Mouse (Mus musculus) mesoderm, embryonic 11.5 days (tissue): ENCODE data around the gene Nbas.

Experiments used
- DNase-seq: peaks from one replicate; pipeline ENCODE4 v3.0.0-alpha.2; 2012; ENCODE audit warnings: low read depth, low spot score

Gene Nbas

GRCm38 (mm10) chr12:13268826-13269449 lies at the start of gene Nbas:
Gene Nbas (plus strand): TSS chr12:13269133.
- DNase-seq: peak; percentile 84

- no peak for DNase-seq
These were observed 26.5 kb upstream of the Nbas start for GRCm38 (mm10) chr12:13242453-13242852.

DNA sequence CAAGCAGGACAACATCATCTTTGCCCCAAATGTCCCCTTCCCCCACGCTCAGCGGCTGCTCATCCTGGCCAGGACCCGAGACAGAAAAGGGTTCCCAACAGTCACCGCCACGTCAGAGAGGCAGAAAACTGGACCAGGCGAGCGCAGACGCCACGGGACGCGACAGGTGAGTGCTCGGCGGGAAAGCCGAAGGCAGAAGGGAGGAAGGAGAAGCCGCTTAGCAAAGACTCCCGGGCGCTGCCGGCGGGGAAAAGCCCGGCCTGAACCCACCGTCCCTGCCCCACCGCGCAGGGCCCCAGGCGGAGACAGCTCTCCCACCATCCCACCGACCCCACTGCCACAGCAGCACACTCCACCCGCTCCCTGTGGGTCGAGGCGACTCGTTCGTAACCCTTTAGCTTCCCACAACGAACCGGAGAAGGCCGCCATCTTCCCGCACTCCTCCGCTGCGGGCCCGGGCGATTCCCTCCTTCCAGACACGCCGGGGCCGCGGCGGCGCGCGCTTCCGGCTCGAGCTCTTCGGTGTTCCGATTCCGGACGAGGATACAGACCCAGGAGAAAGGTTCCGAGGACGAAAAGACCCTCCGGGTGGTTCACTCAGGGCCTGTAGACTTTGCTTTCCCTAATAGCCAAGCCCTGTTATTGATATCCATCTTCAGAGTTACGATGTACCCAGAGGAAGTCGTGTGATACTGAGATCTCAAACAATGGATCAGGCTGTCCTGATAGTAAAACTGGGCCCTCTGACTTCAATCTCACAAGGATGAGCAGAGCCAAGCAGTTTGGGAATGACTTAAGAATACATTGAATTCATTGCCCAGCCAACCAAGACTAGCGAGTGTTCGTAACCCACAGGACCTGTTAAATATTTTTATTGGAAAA lies 20.0 kb upstream of the Nbas start, which contains the start of gene Ddx1:
Gene Ddx1 (minus strand): TSS at position 523 of the 882 bp plus-strand sequence.
- DNase-seq: peak; percentile 86

GRCm38 (mm10) chr12:13249573-13249919 lies 19.4 kb upstream of the Nbas start:
- no peak for DNase-seq

DNA sequence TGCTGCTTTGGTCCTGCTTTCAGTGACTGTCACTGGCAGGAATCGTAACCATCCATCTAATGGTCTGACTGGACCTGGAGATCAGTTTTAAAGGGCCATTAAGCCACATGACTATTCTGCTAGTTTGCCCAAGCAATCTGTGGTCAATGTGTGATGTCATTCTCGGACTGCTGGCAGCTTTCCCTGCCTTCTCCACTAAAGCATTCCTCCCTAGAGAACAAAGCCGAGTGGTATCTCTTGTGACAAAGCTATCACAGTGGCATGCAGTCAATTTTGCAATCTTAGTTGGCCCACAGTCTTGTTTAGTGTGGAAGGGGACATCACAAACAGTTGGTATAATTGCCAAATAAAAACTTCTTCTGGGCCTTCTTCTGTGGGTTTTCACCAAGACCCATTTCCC lies 13.9 kb upstream of the Nbas start:
- DNase-seq: peak; percentile 23

- peak; percentile 16 for DNase-seq
These were observed 13.2 kb upstream of the Nbas start for GRCm38 (mm10) chr12:13255701-13256100.

DNA sequence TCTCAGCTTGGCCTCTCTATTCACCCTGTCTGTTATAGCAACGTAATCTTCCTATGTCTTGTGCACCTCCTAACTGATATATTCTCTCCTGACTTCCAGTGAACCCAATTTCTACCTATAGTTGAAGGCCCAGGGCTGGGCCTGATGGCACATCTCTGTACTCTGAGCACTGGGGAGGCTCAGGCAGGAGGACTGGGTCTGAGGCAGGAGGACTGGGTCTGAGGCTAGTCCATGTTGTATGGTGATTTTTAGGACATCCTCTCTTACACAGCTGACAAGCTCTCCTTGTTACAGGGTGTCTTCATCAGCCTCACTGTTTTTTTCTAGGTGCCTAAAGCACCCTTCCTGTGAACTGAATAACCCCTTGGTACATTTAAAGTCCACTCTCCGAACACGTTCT lies 521 bp upstream of the Nbas start:
- DNase-seq: no peak

DNA sequence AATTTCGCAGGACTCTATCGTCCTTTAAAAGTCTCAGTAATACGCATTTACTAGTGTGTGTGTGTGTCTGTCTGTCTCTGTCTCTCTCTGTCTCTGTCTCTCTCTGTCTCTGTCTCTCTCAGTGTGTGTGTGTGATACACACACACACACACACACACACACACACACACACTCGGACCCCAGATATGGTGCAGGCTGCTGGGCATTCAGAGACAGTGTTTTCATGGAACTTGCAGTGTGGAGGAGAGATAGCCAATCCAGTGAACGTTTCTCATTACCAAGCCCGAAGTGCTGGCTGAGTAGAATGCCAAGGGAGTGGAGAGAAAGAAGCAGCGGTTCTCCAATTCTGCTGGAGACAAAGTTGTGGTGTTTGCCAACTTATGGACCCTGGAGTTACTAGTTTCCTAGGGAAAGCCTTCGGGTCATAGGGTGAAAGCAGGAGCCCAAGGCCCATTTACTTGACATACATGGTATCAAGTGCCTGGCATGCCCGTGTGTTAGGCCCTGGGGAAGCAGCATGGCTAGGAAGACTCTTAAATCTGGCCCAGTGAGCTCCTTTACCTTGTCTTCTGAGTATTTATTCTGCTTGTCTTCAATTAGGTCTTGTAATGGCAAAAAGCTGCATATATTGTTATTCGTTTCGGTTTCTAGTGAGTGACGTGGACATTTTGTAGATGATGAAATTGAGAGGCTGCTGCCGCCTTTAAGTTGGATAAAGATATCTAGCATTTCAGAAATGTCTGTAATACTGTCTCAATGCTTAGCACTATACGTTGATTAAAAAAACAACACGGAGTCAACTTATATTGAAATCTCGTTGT lies 847 bp downstream of the Nbas start:
- no peak for DNase-seq

- DNase-seq: no peak
These were observed 22.5 kb downstream of the Nbas start for GRCm38 (mm10) chr12:13291453-13291852.

- peak; percentile 24 for DNase-seq
These were observed 24.5 kb downstream of the Nbas start for GRCm38 (mm10) chr12:13293421-13293881.

DNA sequence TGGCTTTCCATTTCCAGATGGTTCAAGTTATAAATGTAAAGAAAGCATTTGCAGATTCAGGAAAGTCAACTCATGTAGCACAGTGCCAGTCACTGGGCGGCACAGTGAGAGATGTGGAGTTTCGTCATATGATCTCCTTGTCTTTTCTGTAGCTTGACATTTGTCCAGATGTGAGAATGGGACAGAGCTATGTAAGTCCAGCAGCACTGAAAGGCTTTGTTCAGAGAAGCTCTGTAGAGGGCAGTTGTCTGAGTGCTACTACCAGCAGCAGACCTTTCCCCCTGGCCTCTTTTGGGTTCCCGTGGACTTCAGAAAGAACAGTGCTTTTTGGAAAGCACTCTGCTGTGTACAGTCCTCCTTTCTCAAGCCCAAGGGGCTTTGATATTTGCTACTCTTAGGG lies 34.1 kb downstream of the Nbas start:
- DNase-seq: no peak

DNA sequence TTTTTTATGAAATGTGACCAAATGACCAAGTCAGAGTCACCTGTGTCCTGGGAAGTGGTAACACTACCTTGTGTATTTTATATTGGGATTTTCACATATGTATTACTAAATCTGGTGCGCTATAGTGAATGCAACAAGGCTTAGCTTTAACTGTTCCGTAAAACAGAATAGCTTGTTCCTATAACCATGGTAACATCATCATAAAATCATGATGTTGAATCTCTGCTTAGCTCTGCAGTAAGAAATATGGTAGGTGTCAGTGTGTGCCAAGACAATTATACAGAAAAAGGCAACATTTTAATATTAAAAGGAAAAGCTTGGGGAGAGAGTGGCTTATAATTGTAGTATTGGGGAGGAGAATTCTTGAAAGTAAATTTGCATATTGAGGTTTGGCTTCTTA lies 45.0 kb downstream of the Nbas start:
- DNase-seq: no peak

DNA sequence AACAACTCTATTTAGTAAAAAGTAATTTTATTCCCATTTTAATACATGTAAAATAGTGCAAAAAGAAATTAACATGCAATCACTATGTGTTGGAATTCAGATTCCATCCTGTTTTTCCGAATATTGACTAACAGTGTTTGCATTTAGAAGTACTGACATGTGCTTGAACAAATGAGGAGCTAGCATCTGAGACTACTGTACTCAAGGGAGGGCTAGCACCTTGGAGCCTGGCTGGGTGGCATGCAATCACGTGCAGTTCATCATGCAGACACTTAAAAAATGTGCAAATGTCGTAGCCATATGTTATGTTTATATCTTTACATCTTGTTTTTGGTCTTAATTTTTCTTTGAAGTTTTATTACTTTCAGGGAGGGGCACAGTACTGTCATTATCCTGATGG lies 45.5 kb downstream of the Nbas start:
- no peak for DNase-seq

DNA sequence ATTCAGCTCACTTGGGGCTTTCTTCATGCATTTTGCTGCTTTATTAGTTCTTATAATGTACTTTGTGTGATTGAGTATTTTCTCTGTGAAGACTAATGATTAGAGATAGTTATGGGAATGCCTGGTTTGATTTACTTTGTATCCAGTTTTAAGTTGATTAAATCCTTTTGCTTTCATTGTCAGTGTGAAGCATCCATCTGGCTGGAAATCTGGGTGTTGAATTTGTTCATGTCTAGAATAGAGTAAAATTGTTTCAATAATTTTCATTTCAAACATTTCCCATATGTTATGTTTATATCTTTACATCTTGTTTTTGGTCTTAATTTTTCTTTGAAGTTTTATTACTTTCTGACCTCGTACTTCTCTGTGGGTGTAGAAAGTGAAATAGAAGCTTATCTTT lies 46.1 kb downstream of the Nbas start:
- DNase-seq: no peak

DNA sequence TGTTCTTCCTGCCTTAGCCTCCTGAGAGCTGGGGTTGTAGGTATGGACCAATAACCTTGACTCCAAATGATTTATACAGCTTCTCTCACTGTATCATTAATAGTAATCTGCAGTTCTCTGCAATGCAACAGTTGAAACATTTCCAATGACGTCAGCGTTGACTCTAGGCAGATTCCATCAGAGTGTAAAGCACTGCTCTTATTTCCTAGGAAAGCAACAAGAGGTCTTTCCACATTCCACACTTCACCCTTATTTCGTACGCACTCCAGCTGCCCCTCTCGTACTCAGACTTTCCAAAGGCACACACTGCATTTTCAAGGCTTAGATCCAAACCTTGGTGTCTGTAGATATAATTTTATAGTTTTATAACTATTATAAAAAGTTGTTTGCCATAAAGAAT lies 73.6 kb downstream of the Nbas start:
- DNase-seq: no peak

GRCm38 (mm10) chr12:13356201-13356600 lies 87.3 kb downstream of the Nbas start:
- DNase-seq: no peak

- DNase-seq: no peak
These were observed 87.8 kb downstream of the Nbas start for GRCm38 (mm10) chr12:13356769-13357168.

DNA sequence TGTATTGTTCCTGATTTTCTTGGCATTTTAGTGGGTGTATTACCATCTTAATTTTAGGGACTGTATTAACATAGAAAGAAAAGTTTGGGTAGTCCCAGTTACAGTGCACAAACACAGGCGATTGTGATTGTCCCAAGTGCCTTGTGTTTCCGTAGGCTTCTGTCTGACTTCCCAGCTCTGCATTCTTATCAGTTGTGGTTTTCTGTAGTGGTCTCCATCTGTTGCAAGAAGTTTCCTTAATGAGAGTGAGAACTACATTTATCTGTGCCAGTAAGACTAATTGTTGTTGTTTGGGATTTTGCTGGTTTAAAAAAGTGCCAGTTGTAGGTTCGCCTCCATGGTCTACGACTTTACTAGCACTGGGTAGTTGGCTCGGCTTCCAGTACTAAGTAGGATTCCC lies 88.3 kb downstream of the Nbas start:
- no peak for DNase-seq

- no peak for DNase-seq
These were observed 89.9 kb downstream of the Nbas start for GRCm38 (mm10) chr12:13358849-13359248.

DNA sequence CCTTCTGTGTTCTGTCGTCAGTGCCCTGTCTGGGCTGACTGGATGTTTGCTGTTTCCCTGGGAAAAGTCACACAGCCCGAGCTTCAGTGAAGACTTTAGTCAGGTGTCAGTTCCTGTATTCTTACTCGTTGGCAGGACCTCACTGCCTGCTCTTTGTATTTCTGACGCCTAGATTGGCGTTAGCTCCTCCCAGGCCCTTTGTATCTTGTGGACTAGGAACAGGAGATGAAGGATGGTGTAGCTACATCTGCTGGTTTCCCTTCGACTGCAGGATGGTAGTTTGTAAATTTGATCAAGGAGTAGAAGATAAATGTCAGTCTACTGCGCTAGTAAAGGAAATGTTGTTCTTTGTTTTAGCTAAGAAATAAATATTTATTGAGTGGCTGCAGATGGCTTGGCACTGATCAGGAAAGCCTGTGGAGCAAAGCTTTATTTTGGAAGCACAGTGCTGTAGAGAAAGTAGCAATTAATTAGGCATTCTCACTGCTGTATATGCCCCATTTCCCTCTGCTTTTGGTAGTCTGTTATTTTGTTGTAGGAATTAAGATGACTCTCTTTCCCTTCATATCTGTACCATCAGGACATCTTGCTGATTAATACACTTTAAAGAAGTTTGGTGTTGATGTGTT lies 91.4 kb downstream of the Nbas start:
- DNase-seq: no peak

GRCm38 (mm10) chr12:13381580-13381979 lies 112.6 kb downstream of the Nbas start:
- no peak for DNase-seq

- DNase-seq: no peak
These were observed 113.1 kb downstream of the Nbas start for GRCm38 (mm10) chr12:13382046-13382445.
